Mouse (Mus musculus): ENCODE results near the gene Cd3eap.

- TF ChIP-seq CTCF (conservative IDR thresholded peaks at IDR 0.05; ENCODE audit: insufficient read depth, insufficient read length, low read depth, low read length) (no peak), POLR2A (IDR thresholded peaks at IDR 0.05; ENCODE audit: low read depth, low read length) (no peak)
These were observed 22.3 kb upstream of the Cd3eap start, which contains the start of gene Ercc2 for GRCm38 (mm10) chr7:19381377-19382165.
